Mouse (Mus musculus) liver, postnatal 0 days (tissue): ENCODE measurements around the gene Fat3.

Experiments
- CTCF ChIP-seq: sonication (generic); IDR thresholded peaks from 2 replicates; pipeline ENCODE4 v1.5.1; 2016; ENCODE audit warnings: antibody characterized with exemption, low read depth
- EP300 ChIP-seq: IDR thresholded peaks from 2 replicates; pipeline ENCODE4 v1.6.1; 2016; ENCODE audit warnings: antibody characterized with exemption, low read depth, mild to moderate bottlenecking

- TF ChIP-seq EP300 (no peak), CTCF (no peak)
Measured at GRCm38 (mm10) chr9:16231575-16231974, 269.5 kb downstream of the Fat3 start.
